Mouse (Mus musculus) T-helper 2 cell (primary cell): ENCODE measurements around the gene Gm9780.
"Not testable (repeated sequence)": the region's sequence is repeated elsewhere in the genome, so short reads cannot be mapped to it uniquely, and the experiment has no call there.

Source experiments
- in situ Hi-C: fragments of 300-600 bp; cut with MboI, MseI; formaldehyde crosslinking; loops from one replicate; pipeline ENCODE4 v1.15.1; 2025; ENCODE audit warnings: high pct_unique_total_duplicates

The Gm9780 gene

GRCm38 (mm10) chr14:26042611-26043010 is at the start of gene Gm9780:
TSS of gene Gm9780 (minus strand) at chr14:26042711.
- in situ Hi-C loops, result loop anchor here (25.0 kb wide), 1 partner anchor 230 kb away; no protein-coding TSS in a partner anchor

- in situ Hi-C loops, result not testable (repeated sequence)
These were observed 39.5 kb upstream of the Gm9780 start, which contains the start of gene Cphx3 for GRCm38 (mm10) chr14:26081997-26082396. TSS of gene Cphx3 (plus strand) at chr14:26082297.

GRCm38 (mm10) chr14:26081216-26081615 is 38.7 kb upstream of the Gm9780 start, which contains the start of gene Cphx2:
TSS of gene Cphx2 (plus strand) at chr14:26081516.
- in situ Hi-C loops, result not testable (repeated sequence)

GRCm38 (mm10) chr14:26076620-26077390 is 34.3 kb upstream of the Gm9780 start:
- in situ Hi-C loops, result not testable (repeated sequence)

GRCm38 (mm10) chr14:26067325-26067633 is 24.8 kb upstream of the Gm9780 start, which contains the start of gene Tmem254c:
TSS of gene Tmem254c (minus strand) at chr14:26067355.
- in situ Hi-C loops, result not testable (repeated sequence)

GRCm38 (mm10) chr14:26066574-26067324 is 24.2 kb upstream of the Gm9780 start:
- in situ Hi-C loops, result not testable (repeated sequence)

- in situ Hi-C loops, result not testable (repeated sequence)
These were observed 16.9 kb upstream of the Gm9780 start for GRCm38 (mm10) chr14:26059362-26059761.

- in situ Hi-C loops, result not testable (repeated sequence)
These were observed 15.7 kb upstream of the Gm9780 start for GRCm38 (mm10) chr14:26058184-26058583.

- in situ Hi-C loops, result loop anchor here (25.0 kb wide), 1 partner anchor 236 kb away; no protein-coding TSS in a partner anchor
These were observed 6.3 kb upstream of the Gm9780 start for GRCm38 (mm10) chr14:26048767-26049166.

- in situ Hi-C loops, result loop anchor here (25.0 kb wide), 1 partner anchor 235 kb away; no protein-coding TSS in a partner anchor
These were observed 4.5 kb upstream of the Gm9780 start for GRCm38 (mm10) chr14:26047026-26047425.

- in situ Hi-C loops, result loop anchor here (25.0 kb wide), 1 partner anchor 233 kb away; no protein-coding TSS in a partner anchor
These were observed 2.5 kb upstream of the Gm9780 start for GRCm38 (mm10) chr14:26045007-26045406.

- in situ Hi-C loops, result loop anchor here (25.0 kb wide), 1 partner anchor 223 kb away; no protein-coding TSS in a partner anchor
These were observed 7.1 kb downstream of the Gm9780 start for GRCm38 (mm10) chr14:26035439-26035838.

GRCm38 (mm10) chr14:26034364-26034763 is 8.1 kb downstream of the Gm9780 start:
- in situ Hi-C loops, result loop anchor here (25.0 kb wide), 1 partner anchor 222 kb away; no protein-coding TSS in a partner anchor

- in situ Hi-C loops, result loop anchor here (25.0 kb wide), 1 partner anchor 213 kb away; no protein-coding TSS in a partner anchor
These were observed 16.9 kb downstream of the Gm9780 start for GRCm38 (mm10) chr14:26025653-26026052.

GRCm38 (mm10) chr14:26022831-26023230 is 19.7 kb downstream of the Gm9780 start:
- in situ Hi-C loops, result not testable (repeated sequence)

- in situ Hi-C loops, result not testable (repeated sequence)
These were observed 21.0 kb downstream of the Gm9780 start for GRCm38 (mm10) chr14:26021555-26021954.

GRCm38 (mm10) chr14:26016414-26016813 is 26.1 kb downstream of the Gm9780 start:
- in situ Hi-C loops, result loop anchor here (5.0 kb wide), 1 partner anchor 144 kb away; no protein-coding TSS in a partner anchor

GRCm38 (mm10) chr14:26007462-26007861 is 35.0 kb downstream of the Gm9780 start:
- in situ Hi-C loops, result not testable (repeated sequence)

- in situ Hi-C loops, result loop anchor here (5.0 kb wide), 1 partner anchor 280 kb away; no protein-coding TSS in a partner anchor
These were observed 60.6 kb downstream of the Gm9780 start for GRCm38 (mm10) chr14:25981880-25982279.

- in situ Hi-C loops, result not testable (repeated sequence)
These were observed 63.1 kb downstream of the Gm9780 start for GRCm38 (mm10) chr14:25979242-25979941.
